27 mouse cellular contexts compared by ENCODE assay signal in the genomic region with DNA sequence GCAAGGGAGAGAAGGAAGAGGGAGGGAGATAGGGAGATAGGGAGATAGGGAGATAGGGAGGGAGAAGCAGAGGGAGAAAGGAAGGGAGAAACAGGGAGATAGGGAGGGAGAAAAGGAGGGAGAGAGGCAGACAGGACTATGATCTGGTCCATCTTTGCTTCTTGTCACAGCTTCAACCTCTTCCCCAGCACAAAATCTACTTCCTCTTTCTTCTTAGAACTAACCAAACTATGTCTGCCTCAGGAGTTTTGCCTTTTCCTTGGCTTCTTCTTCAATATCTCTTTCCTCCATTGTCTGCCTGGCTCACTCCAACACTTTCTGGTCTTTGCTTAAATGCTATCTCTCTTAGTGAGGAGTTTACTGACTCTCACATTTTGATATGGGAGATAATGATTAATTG. TPM values are rescaled to one million over a fixed set of nuclear protein-coding genes. Genes with fewer than 3 reads are reported as not detected.
"Had no signal": no experiment of that assay in that cellular context is flagged by ENCODE, and none has a peak within 500 bp of the region (broad histone marks: within the 10 kb centered on the region; RNA-seq: fewer than 3 reads in every experiment).

No protein-coding gene starts in this region.

- H3K36me3 ChIP-seq: heart, embryonic 13.5 days; heart, embryonic 15.5 days; hindbrain, embryonic 10.5 days; hindbrain, embryonic 12.5 days; intestine, embryonic 15.5 days; limb, embryonic 10.5 days; limb, embryonic 12.5 days; liver, embryonic 13.5 days had no signal

- H3K9me3 ChIP-seq: heart, embryonic 13.5 days; heart, embryonic 15.5 days; hindbrain, embryonic 10.5 days; hindbrain, embryonic 12.5 days; intestine, embryonic 15.5 days; limb, embryonic 10.5 days; limb, embryonic 12.5 days; liver, embryonic 13.5 days had no signal

- DNase-seq: gastrocnemius, adult 2 months; gastrocnemius, postnatal 10 days; gastrocnemius, postnatal 25 days; heart, adult 11 months; heart, adult 2 months; heart, postnatal 14 days; heart, postnatal 36 days; kidney, adult 18-20 months; kidney, adult 8-10 months; kidney, postnatal 10 days; kidney, postnatal 25 days; kidney, postnatal 4 days; liver; liver, embryonic 13.5 days had no signal

- ATAC-seq: hindbrain, embryonic 16.5 days; inflammation-experienced regulatory T-cells, adult 6 months; intestine, embryonic 15.5 days; intestine, postnatal 0 days had no signal

- H3K4me3 ChIP-seq: gastrocnemius, adult 2 months; heart, adult 2 months; heart, embryonic 13.5 days; heart, embryonic 15.5 days; hindbrain, embryonic 10.5 days; hindbrain, embryonic 12.5 days; intestine, embryonic 15.5 days; layer of hippocampus, adult 2 months; left cerebral cortex, adult 2 months; limb, embryonic 10.5 days; limb, embryonic 12.5 days; liver, embryonic 13.5 days had no signal

- H3K4me1 ChIP-seq: heart, embryonic 13.5 days; heart, embryonic 15.5 days; hindbrain, embryonic 10.5 days; hindbrain, embryonic 12.5 days; intestine, embryonic 15.5 days; limb, embryonic 10.5 days; limb, embryonic 12.5 days; liver, embryonic 13.5 days had no signal

- H3K27ac ChIP-seq: gastrocnemius, adult 2 months; heart, adult 2 months; heart, embryonic 13.5 days; heart, embryonic 15.5 days; hindbrain, embryonic 10.5 days; hindbrain, embryonic 12.5 days; hindbrain, embryonic 14.5 days; intestine, embryonic 15.5 days; layer of hippocampus, adult 2 months; left cerebral cortex, adult 2 months; limb, embryonic 10.5 days; limb, embryonic 12.5 days; liver, embryonic 13.5 days had no signal

- H3K27me3 ChIP-seq: heart, embryonic 13.5 days; heart, embryonic 15.5 days; hindbrain, embryonic 12.5 days; intestine, embryonic 15.5 days; limb, embryonic 12.5 days; liver, embryonic 13.5 days had no signal

RNA-seq across cellular contexts. Expression of gene Htr1b, which starts 57.7 kb away (rescaled TPM):
- polyA plus RNA-seq: inflammation-experienced regulatory T-cells, adult 6 months; limb, embryonic 10.5 days had no signal
